Mouse (Mus musculus) heart, adult 2 months (tissue): Measurements from ENCODE around the gene Msx2.

ENCODE experiments used
- CTCF ChIP-seq: fragments of 200-600 bp; IDR thresholded peaks from 2 replicates; pipeline ENCODE4 v1.8.1; 2022; ENCODE audit warnings: antibody characterized with exemption, mild to moderate bottlenecking, moderate library complexity
- EP300 ChIP-seq: fragments of 200-500 bp; IDR thresholded peaks from 2 replicates; pipeline ENCODE4 v1.6.1; 2011; ENCODE audit warnings: low read depth, low read length, control low read depth; ENCODE audit not compliant: insufficient read depth
- POLR2A ChIP-seq: fragments of 200-500 bp; IDR thresholded peaks from 2 replicates; pipeline ENCODE4 v1.6.1; 2011; ENCODE audit warnings: mild to moderate bottlenecking, low read depth, low read length, control low read depth; ENCODE audit not compliant: insufficient read depth

DNA sequence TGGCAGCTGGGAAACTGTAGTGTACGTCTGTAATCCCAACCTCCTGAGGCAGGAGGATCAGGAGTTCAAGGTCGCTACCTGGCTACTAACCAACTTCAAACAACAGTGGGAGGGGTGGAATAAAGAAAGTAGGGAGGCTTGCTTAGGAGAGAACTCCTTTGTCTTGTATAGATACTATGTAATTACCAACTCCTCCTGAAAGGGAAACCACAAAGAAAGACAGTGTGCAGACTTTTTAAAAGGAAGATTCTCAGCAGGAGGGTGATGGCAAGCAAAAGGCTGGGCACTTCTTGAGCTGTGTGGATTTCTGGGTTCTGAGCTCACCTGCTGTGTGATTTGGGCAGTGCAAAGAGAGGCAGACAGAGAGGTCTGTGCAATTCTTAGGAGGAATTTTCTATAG lies 11.5 kb downstream of the Msx2 start:
- TF ChIP-seq CTCF (no peak), POLR2A (no peak), EP300 (no peak)
